Mouse (Mus musculus) forebrain, embryonic 12.5 days (tissue): Measurements from ENCODE around the gene Mis18a. TPM values are rescaled to one million over a fixed set of nuclear protein-coding genes. Genes with fewer than 3 reads are reported as not detected.

ENCODE experiments used
- ATAC-seq: fragments of 200-750 bp; cut with Nextera tagmentation; 2 replicates; pipeline ENCODE4 v1.8.0; 2017; ENCODE audit warnings: moderate TSS enrichment; ENCODE audit not compliant: low FRiP score
- H3K27ac ChIP-seq: fragments of 300-500 bp; sonication (generic); 2 replicates; pipeline ENCODE4 v1.5.1; 2016; ENCODE audit warnings: mild to moderate bottlenecking
- H3K27me3 ChIP-seq: fragments of 300-500 bp; sonication (generic); 2 replicates; pipeline ENCODE4 v1.6.1; 2016; ENCODE audit warnings: mild to moderate bottlenecking
- H3K36me3 ChIP-seq: fragments of 300-500 bp; sonication (generic); replicated peaks from 2 replicates; pipeline ENCODE4 v1.6.1; 2016; ENCODE audit warnings: mild to moderate bottlenecking
- H3K4me1 ChIP-seq: fragments of 300-500 bp; sonication (generic); 2 replicates; pipeline ENCODE4 v1.6.1; 2016
- H3K4me2 ChIP-seq: fragments of 300-500 bp; sonication (generic); 2 replicates; pipeline ENCODE4 v1.6.1; 2016; ENCODE audit warnings: mild to moderate bottlenecking, moderate library complexity
- H3K4me3 ChIP-seq: fragments of 300-500 bp; sonication (generic); replicated peaks from 2 replicates; pipeline ENCODE4 v1.5.1; 2016; ENCODE audit warnings: mild to moderate bottlenecking
- H3K9ac ChIP-seq: fragments of 300-500 bp; sonication (generic); 2 replicates; pipeline ENCODE4 v1.6.1; 2016; ENCODE audit warnings: mild to moderate bottlenecking
- H3K9me3 ChIP-seq: fragments of 300-500 bp; sonication (generic); 2 replicates; pipeline ENCODE4 v1.6.1; 2016
- WGBS: fragments of 180-500 bp; shearing (Covaris S2); methylation state at CpG from one replicate; pipeline ENCODE4 v1.1.7; 2016; 5-methylcytosine and 5-hydroxymethylcytosine counted together
- polyA plus RNA-seq: library from polyadenylated mRNA; unstranded; fragments of >200 nt; fragmentation: Nextera tagmentation; extraction: Ambion mirVana; gene quantifications from 2 replicates; pipeline ENCODE4 v1.2.1, GENCODE M21; 2016

Mis18a gene
- polyA plus RNA-seq, 1 experiment from 2014 or later, result 80.1 TPM

DNA sequence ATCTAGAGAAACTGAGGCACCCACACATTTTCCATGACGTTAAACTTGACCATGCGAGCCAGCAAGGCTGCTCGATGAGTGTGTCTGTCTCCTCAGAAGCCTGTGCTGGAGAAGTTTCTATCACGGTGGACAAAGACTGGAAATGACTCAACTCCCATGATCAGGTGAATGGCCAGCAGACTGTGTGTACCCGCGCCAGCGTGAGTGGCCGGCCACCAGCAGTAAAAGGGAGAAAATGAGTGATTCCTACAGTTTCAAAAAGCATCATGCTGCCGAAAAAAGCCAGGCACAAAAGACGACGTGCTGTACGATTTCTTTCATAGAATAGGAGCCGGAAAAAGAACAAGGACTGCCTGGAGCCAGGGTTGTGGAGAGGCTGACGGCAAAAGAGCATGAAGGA, 27.8 kb downstream of the Mis18a start:
- peaks cover 8% of the 10 kb centered on the region; the same call in 1 of the 2 replicates for H3K4me1 ChIP-seq
- no peak for ATAC-seq
- H3K27me3 ChIP-seq, result no peaks in the 10 kb centered on the region
- H3K9me3 ChIP-seq, result no peaks in the 10 kb centered on the region
- H3K9ac ChIP-seq, result no peak overlapping the region
- H3K36me3 ChIP-seq, result no peaks in the 10 kb centered on the region
- no peak overlapping the region for H3K27ac ChIP-seq
- 87% methylated on average over 14 of the region's 14 CpGs for WGBS
- no peak overlapping the region for H3K4me2 ChIP-seq
- no peak overlapping the region for H3K4me3 ChIP-seq

DNA sequence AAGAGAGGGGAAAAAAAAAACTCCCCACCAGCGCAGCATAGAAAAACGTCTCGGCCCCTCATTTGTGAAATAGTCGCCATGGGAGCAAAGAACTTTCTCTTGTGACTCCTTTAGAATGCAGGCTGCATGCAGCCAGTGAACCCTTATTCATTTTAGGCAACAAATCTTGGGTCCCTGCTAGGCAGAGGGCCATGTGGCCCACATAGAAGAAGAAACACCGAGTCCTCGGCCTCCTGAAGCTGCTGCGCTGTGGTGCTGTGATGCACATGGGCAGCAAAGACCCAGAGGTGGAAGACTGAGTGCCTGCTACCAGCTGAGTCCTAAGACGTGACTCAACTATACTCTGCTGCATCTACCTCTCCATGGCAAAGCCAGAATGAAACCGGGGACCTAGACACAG, 30.9 kb downstream of the Mis18a start:
- 63% methylated on average over 9 of the region's 9 CpGs for WGBS

DNA sequence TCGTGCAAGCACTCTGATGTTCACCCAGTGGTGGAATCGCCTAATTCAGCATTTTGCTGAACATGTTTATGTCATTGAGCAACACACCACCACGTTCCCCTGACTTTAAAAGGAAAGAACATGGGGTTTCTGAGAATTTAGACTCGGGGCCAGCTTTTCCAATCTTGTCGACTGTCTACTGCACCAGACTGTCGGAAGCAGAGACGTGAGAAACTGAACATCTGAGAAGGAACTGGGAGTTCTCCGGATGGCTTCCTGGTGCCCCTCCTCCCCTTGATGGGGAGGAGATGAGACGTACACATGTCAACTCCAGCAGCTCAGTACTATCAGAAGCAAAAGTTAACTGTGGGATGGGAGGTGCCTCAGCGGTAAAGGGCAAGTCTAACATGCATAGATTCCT, 32.1 kb downstream of the Mis18a start:
- Histone ChIP-seq H3K27me3 (no peaks in the 10 kb centered on the region), H3K27ac (no peak overlapping the region), H3K4me3 (no peak overlapping the region), H3K4me2 (no peak overlapping the region), H3K9ac (no peak overlapping the region), H3K9me3 (no peaks in the 10 kb centered on the region), H3K4me1 (peaks cover 12% of the 10 kb centered on the region; the same call in 1 of the 2 replicates), H3K36me3 (no peaks in the 10 kb centered on the region)
- no peak for ATAC-seq
- WGBS, result 88% methylated on average over 10 of the region's 10 CpGs

More for the DNA sequence above, 30.9 kb downstream of the Mis18a start:
- H3K27me3 ChIP-seq, result no peaks in the 10 kb centered on the region
- no peak overlapping the region for H3K4me2 ChIP-seq
- no peak for ATAC-seq
- no peaks in the 10 kb centered on the region for H3K36me3 ChIP-seq
- peaks cover 12% of the 10 kb centered on the region; the same call in 1 of the 2 replicates for H3K4me1 ChIP-seq
- no peak overlapping the region for H3K4me3 ChIP-seq
- no peaks in the 10 kb centered on the region for H3K9me3 ChIP-seq
- no peak overlapping the region for H3K27ac ChIP-seq
- H3K9ac ChIP-seq, result no peak overlapping the region

DNA sequence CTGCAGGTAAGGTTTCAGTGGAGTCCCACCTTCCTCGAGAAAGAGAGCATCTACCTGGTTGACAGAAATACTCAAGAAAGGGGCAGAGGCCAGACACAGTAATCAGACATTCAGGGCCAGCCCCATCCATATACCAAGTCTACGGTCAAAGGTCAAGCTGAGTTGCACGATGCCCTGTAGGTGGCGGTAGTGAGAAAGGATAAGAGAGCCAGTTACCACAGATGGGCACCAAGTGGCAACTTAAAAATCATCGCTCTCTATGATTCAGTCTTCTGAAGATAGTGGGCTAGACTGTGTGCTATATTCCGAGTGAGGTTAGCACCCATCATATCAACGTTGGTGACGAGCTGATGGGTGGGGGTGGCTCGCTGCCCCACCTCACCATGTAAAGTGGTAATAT, 32.5 kb downstream of the Mis18a start:
- ATAC-seq, result no peak
- WGBS, result 72% methylated on average over 9 of the region's 9 CpGs
- Histone ChIP-seq H3K27me3 (no peaks in the 10 kb centered on the region), H3K36me3 (no peaks in the 10 kb centered on the region), H3K4me2 (no peak overlapping the region), H3K9ac (no peak overlapping the region), H3K4me1 (peaks cover 12% of the 10 kb centered on the region; the same call in 1 of the 2 replicates), H3K4me3 (no peak overlapping the region), H3K27ac (no peak overlapping the region), H3K9me3 (no peaks in the 10 kb centered on the region)

DNA sequence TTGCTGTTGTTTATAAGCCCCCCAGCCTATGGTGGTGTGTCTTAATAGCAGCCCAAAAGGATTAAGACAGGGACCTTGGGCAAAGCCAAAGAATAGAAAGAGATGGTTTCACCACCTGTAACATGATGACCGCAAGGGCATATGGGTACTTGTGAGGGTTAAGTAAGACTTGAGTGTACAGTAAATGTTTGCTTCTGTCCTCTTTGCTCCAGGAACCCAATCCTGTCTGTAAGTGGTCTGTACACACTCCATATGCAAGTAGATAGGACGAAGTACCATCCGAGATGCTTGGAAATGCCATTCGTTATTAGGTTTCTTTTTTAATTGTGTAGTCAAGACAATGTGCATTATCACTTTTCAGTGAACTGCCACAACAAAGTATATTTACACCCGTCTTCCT, 33.6 kb downstream of the Mis18a start:
- H3K4me3 ChIP-seq, result no peak overlapping the region
- H3K4me2 ChIP-seq, result no peak overlapping the region
- H3K36me3 ChIP-seq, result no peaks in the 10 kb centered on the region
- 94% methylated on average over 5 of the region's 5 CpGs for WGBS
- H3K27ac ChIP-seq, result no peak overlapping the region
- H3K27me3 ChIP-seq, result no peaks in the 10 kb centered on the region
- no peak overlapping the region for H3K9ac ChIP-seq
- H3K9me3 ChIP-seq, result no peaks in the 10 kb centered on the region
- peaks cover 12% of the 10 kb centered on the region; the same call in 1 of the 2 replicates for H3K4me1 ChIP-seq
- no peak for ATAC-seq

DNA sequence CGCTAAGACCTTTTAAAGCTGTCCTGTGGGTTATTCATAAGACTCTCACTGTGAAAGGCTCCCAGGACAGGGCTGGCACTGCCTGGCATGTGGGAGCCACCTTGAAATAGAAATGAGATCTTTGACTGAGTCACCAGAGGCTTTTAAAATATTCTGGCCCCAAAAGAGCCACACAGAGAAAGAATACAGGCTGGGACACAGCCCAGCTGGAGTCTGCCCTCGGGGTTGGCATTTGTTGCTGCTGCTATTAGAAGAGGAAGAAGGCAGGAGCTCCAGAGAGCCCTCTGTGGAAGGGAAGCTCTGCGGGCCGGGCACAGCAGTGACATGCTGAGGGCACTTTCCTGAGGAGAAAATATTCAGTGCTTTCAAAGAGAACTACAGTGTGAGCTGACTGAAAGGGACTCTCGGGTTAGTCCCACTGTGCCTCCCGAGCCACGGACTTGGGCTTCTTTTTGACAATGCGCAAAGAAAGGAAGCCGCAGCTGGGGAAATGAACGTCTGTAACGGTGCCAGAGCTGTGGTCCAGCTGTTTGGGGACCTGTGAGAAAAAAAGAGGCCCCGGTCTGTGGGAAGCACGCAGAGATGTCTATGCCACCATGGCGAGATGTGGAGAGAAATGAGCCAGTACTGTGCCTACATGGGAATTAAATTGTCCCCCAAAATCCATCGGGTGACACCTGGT, 34.4 kb downstream of the Mis18a start:
- Histone ChIP-seq H3K9me3 (no peaks in the 10 kb centered on the region), H3K27ac (no peak overlapping the region), H3K4me1 (peaks cover 12% of the 10 kb centered on the region; the same call in 1 of the 2 replicates), H3K27me3 (no peaks in the 10 kb centered on the region), H3K9ac (no peak overlapping the region), H3K36me3 (no peaks in the 10 kb centered on the region), H3K4me2 (no peak overlapping the region), H3K4me3 (no peak overlapping the region)
- 77% methylated on average over 15 of the region's 15 CpGs for WGBS
- no peak for ATAC-seq

DNA sequence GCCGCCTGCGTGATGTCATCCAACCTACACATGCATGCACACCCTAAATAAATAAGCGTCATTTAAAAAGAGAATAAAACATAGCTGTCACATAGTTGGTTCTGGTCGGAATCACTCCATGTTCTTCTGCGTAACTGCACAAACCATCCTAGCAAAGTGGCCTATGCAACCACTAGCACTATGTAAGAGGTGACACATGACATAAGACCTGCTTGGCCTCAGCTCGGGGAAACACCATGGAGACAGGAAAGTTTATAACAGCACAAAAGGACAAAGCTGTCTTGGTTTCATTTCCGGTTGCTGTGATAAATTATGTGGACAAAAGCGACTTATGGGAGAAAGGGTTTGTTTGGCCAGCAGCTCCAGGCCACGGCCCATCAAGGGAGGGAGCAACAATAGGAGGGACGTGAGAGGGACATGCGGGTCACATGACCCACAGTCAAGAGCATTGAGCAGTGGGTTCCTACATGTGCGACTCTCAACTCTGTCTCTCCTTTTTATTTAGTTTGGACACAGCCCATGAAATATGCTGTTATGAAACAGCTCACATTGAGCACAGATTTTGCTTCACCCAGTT, 39.4 kb downstream of the Mis18a start:
- H3K4me1 ChIP-seq, result peaks cover 4% of the 10 kb centered on the region; the same call in 1 of the 2 replicates
- H3K27ac ChIP-seq, result no peak overlapping the region
- H3K9me3 ChIP-seq, result no peaks in the 10 kb centered on the region
- no peak for ATAC-seq
- H3K9ac ChIP-seq, result no peak overlapping the region
- no peak overlapping the region for H3K4me2 ChIP-seq
- H3K4me3 ChIP-seq, result no peak overlapping the region
- WGBS, result 87% methylated on average over 12 of the region's 12 CpGs
- H3K27me3 ChIP-seq, result no peaks in the 10 kb centered on the region
- H3K36me3 ChIP-seq, result no peaks in the 10 kb centered on the region

DNA sequence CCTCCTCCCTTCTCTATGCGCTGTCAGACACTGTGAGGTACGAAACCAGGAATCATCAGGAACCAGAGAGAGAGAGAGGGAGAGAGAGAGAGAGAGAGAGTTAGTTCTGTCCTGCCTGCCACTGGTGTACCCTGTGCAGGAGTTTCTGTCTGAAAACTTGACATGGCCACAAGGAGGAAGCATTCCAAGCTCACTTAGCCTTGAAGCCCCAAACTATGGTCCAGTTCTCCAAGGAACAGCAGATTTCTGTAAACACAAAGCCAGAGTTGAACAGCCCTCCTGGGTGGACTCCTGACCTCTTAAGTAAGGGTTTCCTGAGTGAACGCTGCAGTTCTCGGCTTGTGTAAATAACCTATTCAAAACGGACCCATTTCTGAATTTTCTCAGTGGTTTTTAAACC, 40.2 kb downstream of the Mis18a start:
- Histone ChIP-seq H3K27ac (no peak overlapping the region), H3K4me2 (no peak overlapping the region), H3K27me3 (no peaks in the 10 kb centered on the region), H3K9ac (no peak overlapping the region), H3K9me3 (no peaks in the 10 kb centered on the region), H3K4me3 (no peak overlapping the region), H3K36me3 (no peaks in the 10 kb centered on the region), H3K4me1 (0 out of 2 replicates have a peak, but pooled peaks cover 3% of the 10 kb centered on the region)
- ATAC-seq, result no peak
- 54% methylated on average over 5 of the region's 5 CpGs for WGBS

DNA sequence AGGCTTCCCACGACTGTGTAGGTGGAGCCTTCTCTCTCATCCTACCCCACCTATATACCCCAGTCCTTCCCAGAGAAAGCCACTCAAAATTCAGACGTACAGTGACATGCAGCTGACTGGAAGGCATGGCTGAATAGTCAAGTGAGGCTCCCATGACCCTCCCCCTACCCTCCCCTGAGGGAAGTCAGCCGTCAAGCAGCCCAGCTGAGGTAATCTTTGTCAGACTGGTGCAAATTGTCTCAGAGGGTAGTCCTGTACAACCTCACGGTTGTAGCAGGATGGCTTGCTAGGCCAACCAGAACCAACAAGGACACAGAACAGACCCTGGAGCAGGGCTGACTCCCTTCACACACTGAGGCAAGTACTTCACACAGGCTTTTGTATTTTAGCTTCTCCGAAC, 43.1 kb downstream of the Mis18a start:
- 69% methylated on average over 5 of the region's 5 CpGs for WGBS
- ATAC-seq, result no peak
- no peak overlapping the region for H3K4me3 ChIP-seq
- H3K27me3 ChIP-seq, result no peaks in the 10 kb centered on the region
- H3K9ac ChIP-seq, result no peak overlapping the region
- H3K4me2 ChIP-seq, result no peak overlapping the region
- H3K27ac ChIP-seq, result no peak overlapping the region
- 0 out of 2 replicates have a peak, but pooled peaks cover 3% of the 10 kb centered on the region for H3K4me1 ChIP-seq
- H3K36me3 ChIP-seq, result no peaks in the 10 kb centered on the region
- H3K9me3 ChIP-seq, result no peaks in the 10 kb centered on the region

DNA sequence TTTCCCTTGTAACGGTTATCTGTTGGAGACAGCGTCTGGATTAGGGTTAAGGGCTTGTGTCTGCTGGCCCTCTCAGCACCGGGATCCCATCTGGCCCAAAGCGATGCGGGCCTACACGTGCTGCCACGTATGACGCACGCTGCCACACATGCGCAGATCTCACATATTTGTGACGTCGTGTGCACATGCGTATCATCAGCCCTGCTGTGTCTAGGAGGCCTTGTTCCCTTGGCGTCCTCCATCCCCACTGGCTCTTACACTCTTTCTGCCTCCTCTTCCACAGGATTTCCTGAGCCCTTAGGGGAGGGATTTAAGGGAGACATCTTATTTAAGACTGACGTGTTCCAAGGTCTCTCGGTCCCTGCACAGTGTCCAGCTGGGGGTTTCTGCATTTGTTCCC, 47.2 kb downstream of the Mis18a start:
- 94% methylated on average over 16 of the region's 16 CpGs for WGBS
- H3K4me2 ChIP-seq, result no peak overlapping the region
- H3K4me1 ChIP-seq, result no peaks in the 10 kb centered on the region
- H3K27ac ChIP-seq, result no peak overlapping the region
- no peaks in the 10 kb centered on the region for H3K27me3 ChIP-seq
- no peak for ATAC-seq
- H3K9ac ChIP-seq, result no peak overlapping the region
- H3K9me3 ChIP-seq, result peaks cover 4% of the 10 kb centered on the region; the same call in 1 of the 2 replicates
- no peaks in the 10 kb centered on the region for H3K36me3 ChIP-seq
- no peak overlapping the region for H3K4me3 ChIP-seq

DNA sequence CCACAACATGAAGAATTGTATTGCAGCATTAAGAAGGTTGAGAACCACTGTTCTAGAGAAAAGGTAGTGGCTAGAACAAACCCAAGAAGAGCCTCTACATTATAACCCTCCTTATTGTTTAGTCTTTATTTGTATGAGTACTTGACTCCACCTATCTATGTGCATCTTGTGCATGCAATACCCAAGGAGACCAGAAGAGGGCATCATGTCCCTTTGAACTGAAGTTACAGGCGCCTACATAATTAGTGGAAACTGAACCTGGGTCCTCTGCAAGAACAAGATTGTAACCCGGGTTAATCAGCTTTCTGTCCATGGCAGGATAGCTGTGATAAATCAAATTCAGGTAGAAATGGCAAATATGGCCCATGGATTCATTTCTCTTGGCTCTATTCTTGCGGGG, 48.4 kb downstream of the Mis18a start:
- 90% methylated on average over 3 of the region's 3 CpGs for WGBS

DNA sequence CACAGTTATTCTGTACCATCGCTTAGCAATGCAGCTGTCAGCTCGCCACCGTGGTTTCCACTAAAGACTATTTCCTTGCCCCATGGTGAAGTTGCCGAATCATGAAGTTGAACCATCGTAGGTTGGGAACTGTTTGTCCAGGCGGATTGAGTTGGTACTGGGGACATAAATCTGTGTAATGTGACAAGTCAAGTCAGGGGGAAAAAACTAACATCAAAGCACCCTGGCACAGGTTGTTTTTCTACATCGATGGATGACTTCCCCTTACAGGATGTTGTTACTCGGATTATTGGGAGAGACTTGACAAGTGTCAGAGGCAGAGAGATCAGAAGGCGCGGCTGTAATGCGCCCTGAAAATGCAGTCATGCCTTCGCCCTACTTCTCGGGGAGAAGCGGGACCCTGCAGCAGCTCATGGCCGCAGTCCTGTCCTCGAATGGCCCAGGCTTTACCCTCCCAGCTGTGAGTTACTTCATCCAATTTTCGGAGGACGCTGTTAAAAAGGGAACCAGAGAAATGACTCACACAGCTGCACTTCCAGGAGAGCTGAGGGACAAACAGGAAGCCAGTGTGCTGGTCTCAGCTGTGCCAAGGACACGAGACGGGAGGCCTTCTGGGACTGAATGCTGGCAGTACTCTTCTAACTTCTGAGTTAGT, 50.2 kb downstream of the Mis18a start:
- Histone ChIP-seq H3K27me3 (no peaks in the 10 kb centered on the region), H3K4me1 (no peaks in the 10 kb centered on the region), H3K9me3 (peaks cover 4% of the 10 kb centered on the region; the same call in 1 of the 2 replicates), H3K4me2 (no peak overlapping the region), H3K27ac (no peak overlapping the region), H3K36me3 (no peaks in the 10 kb centered on the region), H3K9ac (no peak overlapping the region), H3K4me3 (no peak overlapping the region)
- no peak for ATAC-seq
- whole genome bisulfite sequencing, result 92% methylated on average over 20 of the region's 20 CpGs

More for the DNA sequence above, 48.4 kb downstream of the Mis18a start:
- Histone ChIP-seq H3K4me3 (no peak overlapping the region), H3K9ac (no peak overlapping the region), H3K4me1 (no peaks in the 10 kb centered on the region), H3K4me2 (no peak overlapping the region), H3K27ac (no peak overlapping the region), H3K27me3 (no peaks in the 10 kb centered on the region), H3K36me3 (no peaks in the 10 kb centered on the region), H3K9me3 (peaks cover 4% of the 10 kb centered on the region; the same call in 1 of the 2 replicates)
- no peak for ATAC-seq
